Mouse (Mus musculus): ENCODE results near the gene Fmnl3.

The Fmnl3 gene

DNA sequence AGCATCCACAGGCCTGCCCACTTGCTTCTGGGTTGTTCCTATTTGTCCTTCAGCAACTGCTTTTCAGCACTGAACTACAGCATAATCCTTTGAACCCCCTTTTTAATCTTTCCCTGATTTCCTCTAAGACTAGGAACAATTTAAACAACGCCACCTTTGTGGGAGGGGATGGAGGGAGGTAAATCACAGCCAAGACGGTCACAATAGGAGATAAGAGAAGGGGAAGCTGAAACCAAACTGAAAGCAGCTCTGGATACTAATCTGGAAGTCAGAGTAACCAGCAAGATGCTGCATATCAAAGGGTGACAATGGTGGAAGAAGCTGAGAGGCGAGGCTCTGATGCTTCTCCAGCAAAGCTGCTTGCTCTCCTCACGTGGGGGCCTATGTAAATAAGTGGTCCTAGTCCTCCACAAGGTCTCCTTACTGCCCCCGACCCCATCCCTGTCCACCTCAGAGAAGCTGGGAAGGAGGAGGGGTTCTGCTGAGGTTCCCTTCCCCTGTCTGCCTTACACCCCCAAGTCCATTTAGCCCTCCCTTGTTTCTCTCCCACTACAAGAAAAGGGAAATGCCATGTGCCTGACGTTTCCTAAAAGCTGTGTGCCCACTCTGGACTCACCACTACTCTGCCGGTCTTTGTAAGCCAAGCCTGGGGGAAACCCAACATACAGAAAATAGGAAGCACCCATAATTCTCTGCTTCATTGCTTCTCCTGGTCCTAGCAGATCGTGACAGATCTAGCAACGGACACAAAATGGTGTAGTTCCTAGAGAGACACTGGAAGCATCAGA is 27.9 kb downstream of the Fmnl3 start:
- no peak for DNase-seq

DNA sequence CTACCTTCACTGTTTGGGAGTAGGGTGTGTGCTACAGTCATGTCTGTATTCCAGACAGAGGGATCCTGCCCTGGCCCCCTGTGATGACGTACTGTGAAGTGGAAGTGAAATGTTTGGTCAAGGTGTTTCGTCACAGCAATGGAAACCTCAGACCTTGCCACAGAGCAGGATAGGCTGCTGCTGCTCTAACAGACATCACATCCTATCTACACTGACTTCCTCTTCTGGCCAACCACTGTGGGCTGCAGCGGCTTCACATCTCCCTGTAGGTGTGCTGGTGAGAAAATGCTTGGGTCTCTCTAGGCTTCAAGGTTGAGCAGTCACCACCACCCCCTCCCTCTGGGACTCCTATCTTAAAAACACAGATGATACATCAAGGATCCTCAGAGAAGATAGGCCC is 29.2 kb downstream of the Fmnl3 start:
- no peak for DNase-seq

DNA sequence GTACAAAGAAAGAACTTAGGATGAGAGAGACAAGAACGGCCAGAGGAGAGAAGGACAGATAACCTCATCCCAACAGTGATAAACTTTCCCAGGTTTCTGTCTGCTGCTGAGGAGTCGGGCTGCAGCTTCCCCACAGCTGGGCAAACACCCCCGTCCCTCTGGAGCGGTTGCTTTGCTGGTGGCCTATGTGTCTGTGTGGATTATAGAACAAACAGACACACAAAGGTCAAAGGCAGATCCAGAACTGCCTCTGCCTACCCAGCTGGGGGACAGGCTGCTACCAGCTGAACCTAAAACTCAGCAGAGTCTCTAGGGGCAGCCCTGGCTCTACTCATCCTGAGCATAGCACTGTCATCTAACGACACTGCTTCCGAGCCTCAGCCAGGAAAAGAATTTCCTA is 30.6 kb downstream of the Fmnl3 start:
- DNase-seq, result no peak

DNA sequence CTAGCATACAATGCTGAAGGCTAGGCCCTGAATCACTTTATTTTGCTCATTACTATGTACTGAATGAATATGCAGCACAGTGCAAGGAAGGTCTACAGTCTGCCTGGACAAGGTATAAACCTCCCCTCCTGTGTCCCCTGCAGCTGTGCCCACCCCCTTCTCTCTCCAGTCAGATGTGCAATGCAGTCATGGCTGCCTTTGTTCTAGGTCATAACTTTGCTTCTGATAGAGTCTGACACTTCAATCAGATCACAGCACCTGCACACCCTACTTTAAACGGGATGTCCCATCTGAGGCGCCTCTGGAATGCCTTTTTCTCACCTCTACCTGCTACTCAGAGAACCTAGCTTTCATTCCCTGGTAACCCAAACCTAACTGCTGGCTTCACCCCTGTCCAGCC is 31.4 kb downstream of the Fmnl3 start:
- DNase-seq, result no peak

DNA sequence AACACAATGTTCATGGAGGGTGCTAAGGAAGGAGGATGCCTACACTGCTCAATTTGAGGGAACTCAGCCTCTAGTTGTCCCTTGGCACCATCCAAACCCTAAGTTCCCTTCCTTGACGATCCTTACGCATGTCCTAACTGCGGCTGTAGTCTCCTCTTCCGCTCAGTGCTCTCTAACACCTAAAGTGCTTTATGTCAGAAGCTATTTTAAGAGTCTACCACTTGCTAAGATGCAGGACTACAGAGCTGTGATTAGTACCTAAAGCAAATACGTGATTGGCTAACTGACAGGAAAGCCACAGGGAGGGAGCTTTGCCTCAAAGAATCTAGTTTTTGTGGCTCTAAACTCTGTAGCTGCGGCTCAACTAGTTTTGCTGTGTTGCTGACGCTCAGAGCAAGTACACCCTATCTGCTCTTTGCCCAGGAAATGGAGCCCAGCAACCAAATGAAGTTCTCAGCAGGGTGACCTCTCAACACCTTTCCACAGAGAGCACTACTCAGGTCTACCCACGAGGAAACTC is 34.4 kb downstream of the Fmnl3 start:
- no peak for DNase-seq

DNA sequence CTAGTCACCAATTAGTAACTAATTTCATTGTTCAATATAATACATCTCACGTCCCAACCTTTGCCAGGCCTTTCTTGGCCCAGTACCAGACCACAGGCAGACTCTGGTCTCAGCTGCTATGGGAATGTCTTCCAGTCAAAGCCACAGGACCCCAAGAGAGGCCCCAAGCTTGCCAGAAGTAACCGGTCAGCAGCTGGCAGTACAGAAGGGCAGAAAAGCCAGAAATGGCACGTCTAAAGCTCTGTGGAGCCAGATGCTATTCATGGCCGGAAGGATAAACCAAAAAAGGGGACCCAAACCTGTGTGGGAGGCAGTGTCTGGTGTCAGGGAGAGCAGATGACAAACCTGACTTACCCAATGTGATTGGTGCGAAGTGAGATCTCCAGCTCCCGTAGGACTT is 35.8 kb downstream of the Fmnl3 start:
- no peak for DNase-seq

DNA sequence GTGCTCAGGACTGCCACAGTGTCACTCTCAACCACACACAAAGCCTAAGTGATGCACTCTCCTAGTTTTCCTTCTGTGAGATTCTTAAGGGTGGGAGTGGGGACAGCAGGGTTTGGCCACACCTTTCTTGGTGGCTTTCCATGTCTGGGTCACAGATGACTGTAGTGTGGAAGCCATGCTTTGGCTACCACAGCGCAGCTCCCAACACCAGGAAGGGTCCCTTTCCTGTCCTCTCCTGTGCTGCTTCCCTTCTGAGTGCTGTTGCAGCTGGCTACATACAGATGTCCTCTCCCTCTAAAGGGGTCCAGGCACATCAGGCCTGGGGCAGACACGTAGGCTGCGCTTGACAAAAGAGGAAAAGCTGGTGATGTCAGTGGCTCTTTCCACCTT is 36.6 kb downstream of the Fmnl3 start:
- DNase-seq, result no peak

DNA sequence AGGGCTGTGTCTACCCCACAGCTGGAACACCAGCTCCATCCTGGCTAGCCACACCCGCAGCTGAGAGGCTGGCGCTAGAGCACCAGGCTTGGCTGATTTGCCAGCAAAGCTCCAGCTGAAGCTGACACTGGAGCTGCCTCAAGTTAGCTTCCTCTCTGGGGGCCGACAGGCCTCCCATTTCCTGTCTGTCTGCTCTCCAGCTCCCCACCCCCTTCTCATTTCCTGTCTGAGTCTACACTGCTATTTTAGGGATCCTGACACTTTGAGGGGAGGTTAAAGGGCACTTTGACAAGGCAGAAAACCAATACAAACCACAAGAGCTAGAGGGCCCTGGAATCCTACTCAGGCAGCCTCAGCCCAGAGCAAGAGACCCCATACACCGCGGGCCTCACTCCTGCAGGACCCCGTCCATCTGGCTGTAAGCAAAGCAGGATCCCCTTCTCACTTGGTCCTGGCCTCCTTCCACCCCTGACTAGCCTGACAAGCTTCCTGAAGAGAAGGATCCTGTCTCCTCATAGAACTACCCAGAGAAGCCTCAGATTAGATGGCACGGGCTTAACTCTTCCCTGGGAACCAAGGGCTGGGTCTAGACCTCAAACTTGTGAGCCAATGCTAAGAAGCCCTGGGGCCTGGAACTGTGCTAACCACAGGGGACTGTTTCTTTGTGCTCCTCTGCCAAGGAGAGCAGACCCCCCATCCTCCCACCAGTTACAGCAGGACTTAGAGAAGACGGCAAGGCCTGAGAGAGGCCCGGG is 37.2 kb downstream of the Fmnl3 start:
- no peak for DNase-seq

DNA sequence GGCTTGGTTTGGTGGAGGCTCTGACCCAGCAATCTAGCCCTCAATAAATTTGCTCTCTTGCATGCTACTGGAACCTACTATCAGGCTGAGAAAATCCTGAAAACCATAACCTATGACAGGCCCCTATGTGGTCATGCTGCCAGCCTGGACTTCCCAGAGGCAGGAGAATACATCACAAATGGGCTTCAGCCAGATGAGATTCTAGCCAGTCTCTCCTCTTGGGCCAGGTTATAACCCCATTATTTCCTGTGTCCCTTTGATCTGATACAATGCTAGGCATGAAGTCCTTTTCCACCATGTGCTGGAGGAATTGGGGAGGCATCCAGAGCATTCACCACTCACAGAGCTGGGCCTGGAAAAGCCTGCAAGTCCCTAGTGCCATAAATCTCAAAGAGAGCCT is 38.2 kb downstream of the Fmnl3 start:
- no peak for DNase-seq

DNA sequence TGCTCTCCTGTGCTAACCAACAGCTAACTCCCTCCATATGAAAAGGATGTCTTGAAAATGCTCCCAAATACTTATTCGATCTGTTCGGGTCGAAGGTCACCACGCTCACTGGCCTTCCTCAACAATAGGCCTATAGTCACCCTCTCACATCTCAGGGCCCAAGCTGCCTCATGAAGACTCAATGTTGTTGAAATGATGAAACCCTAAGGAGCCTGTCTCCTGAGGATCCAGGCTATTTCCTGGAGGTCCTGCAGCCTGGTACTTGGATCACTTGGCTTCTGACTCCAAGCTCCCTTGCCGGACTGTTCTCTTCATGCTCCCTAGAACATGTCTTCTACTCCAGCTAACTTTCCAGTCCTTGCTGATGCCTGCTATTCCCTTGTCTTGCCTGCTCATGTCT is 38.9 kb downstream of the Fmnl3 start:
- DNase-seq, result no peak

DNA sequence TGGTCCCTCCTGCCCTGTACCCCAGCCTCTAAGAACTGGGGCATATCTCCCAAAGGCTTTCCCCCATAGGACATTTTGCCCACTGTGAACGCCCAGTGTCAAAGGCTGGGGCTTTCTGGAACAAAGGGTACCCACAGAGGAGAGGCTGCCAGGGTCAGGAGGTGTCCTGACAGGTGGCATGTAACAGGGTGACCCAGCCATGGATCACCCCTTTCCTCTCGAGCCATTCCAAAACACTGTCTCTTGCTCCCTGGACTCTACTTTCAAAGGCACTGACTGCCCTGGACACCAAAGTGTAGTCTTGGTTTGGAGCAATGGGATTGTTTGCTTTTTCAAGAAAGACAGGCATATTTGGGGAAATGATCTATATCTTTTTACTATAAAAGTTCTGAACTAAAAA is 40.0 kb downstream of the Fmnl3 start:
- no peak for DNase-seq

DNA sequence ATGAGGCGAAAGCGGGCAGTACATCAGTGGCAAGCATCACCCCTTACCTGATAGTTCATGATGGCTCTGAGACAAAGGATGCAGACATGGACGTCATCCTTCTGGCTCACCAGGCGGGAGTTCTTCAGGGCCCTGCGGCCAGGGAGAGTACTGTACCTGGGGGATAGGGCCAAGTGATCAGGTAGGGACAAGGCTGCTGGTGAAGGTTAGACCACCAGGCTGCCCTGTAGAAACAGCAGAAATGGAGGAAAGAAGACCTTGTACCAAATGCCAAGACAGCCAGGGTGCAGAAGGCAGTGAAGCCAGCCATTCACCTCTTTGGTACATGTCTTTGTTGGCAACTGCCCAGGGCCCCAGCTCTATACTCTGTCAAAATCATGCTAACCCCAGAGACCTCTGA is 42.3 kb downstream of the Fmnl3 start:
- no peak for DNase-seq

DNA sequence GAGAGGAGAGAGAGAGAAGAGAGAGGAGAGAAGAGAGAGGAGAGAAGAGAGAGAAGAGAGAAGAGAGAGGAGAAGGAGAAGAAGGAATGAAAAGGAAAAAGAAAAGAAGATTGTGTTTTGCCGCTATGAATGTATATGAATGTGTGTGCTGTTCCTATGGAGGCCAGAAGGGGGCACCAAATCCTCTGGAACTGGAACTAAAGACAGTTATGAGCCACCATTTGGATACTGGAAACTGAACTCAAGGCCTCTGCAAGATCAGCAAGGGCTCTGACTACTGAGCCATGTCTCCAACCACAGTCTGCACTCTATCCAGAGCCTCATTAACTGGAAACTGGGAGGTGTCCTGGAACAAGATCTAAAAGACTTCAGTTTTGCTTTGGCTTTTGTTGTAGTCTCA is 43.3 kb downstream of the Fmnl3 start:
- no peak for DNase-seq

DNA sequence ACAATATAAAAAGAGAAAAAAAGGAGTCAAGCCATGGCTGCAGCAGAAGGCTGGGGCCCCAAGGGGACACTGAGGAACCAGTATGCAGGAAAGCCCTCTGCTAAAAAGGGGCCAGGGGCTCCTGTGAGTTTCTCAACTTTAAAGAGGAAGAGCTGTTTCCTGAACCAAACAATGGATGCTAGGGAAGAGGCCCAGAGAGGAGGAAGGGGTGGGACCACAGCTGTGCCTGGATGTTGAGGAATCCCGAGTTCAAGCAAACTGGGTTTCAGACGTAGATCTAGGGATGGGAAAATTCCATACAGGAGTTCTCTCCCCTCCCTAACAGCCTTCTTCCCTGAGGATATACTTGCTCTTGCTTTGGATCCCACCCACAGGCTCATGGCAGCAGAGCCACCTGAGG is 43.9 kb downstream of the Fmnl3 start:
- DNase-seq, result no peak

DNA sequence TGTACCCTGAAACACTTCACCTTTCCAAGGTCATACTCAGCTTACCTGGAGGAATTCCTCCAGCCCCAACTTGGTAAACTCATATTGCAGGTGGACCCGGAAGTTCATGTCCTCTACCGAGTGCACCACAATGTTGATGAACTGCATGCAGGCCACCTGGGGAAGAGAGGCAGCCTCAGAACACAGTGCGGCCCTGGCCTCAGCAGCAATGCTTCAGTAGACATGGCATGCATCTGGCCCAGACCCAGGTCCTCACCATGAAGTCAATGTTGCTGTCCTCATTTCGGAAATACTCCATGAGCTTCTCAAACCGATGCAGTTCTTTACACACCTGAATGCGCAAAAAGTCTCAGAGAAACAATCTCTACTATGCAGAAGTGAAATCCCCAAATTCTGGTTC is 44.7 kb downstream of the Fmnl3 start:
- DNase-seq, result no peak

DNA sequence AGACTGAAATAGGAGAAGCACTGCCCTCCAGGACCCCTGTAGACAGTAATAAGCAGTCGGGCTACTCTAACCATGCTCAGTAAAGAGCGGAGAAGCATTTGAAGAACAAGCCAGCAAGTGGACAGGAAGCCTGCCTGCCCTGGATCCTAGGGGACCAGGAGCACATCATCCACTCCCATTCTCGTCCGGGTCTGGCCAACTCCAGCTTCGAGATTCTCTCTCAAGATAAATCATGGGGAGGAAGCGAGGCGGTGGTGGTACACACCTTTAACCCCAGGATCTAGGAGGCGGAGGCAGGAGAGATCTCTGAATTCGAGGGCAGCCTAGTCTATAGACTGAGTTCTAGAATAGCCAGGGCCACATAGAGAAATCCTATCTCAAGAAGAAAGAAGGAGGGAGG is 46.1 kb downstream of the Fmnl3 start:
- DNase-seq, result no peak

DNA sequence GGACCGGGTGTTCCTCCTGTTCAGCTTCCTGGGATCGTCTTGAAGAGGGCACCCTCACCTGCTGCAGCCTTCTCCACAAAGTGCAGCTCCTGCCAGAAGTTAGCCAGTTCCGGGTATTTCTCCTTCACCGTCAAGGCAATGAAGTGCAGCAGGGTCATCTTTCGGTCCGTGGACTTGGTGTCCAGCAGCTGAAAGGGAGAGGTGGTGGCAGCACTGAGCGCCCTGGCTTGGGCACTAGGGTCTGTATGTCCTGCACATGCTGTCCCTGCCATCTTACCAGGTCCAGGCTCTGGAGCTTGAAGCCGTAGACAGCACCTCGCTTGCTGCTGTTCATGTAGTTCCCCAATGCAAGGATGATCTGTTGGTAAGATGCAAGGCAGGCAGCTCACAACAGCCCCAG is 49.3 kb downstream of the Fmnl3 start:
- DNase-seq, result no peak

DNA sequence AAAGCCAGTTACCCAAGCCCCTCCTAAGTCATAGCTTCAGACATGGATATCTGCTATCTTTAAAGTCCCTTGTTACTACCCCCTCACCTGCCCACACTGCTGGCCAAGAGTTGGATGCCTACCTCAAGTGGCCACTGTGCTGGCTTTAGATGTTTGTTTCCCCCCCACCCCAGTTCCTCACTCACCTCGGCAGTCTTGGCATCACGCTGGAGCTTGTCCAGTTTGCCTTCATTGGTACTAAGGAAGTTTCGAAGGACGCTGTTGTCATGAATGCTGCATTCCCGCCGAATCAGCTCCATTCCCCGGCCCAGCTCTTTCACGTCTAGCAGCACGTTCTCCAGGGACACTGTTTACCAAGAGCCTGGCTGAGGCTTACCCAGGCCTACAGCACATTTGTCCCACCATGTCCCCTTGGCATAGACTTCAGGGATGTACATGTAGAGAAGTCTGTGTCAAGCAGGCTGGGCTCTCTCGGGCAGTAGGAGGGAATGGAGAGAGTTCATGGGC is 50.1 kb downstream of the Fmnl3 start:
- no peak for DNase-seq

DNA sequence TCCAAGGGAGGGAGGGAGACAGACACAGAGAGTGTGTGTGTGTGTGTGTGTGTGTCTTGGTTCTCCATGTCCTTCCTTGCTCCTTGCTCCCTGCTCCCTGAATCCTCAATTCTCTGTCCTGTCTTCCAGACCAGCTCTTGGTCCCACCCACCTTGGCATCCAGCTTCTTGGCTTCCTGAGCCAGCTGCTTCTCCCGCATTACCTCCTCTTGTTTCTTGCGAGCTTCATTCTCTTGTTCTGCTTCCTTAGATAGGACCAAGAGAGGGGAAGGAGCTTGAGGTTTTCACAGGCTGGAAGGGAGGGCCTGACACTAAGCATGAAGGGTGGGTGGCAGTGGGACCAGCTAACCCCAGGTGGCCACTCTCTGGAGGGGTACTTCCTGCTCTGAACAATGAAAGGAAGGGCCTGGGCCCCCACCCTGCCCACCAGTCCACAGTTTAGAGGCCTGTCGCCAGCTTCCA is 50.8 kb downstream of the Fmnl3 start:
- no peak for DNase-seq

DNA sequence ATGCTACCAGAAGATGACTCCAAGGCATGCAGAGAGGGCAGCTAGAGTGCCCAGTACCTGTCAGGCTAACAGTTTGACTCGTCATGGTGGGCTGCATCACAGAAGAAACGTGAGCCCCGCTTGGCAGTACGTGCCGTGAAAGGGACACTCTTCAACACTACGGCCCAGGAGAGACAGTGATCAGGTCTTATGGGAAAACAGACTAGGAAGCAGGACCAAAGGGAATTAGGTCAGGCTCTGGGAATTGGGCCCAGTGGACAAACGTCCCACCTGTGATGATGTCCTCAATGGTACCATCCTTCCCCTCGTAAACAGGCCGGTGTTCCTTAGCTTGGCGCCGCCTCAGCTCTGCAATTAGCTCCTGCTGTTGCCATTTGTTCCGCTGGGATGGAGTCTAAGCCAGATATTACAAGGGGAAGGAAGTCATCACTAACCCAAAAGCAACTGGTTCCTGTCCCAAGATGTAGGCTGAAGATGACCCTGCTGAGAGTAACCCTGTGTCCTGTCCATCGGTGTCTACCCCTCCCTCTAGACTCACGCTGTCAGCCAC is 51.3 kb downstream of the Fmnl3 start:
- DNase-seq, result peak; percentile 60 to 61

DNA sequence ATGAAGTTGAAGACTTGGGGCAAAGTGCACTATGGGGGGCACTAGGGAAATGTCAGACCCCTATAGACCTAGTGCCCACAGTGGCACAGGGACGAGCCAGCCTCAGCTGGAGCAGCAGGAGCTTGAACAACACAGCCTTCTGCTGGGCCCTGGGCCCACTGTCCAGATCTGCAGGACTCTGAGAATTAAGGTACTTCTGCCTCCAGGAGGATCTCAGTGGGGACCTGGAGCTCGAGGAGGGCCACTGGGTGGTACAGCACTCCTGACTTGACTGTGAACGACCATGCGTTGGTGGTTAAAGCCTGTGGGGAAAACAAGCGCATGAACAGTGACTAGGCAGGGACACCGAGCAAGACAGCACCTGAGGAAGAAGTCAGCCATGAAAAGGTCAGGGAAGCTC is 52.2 kb downstream of the Fmnl3 start:
- DNase-seq, result no peak

DNA sequence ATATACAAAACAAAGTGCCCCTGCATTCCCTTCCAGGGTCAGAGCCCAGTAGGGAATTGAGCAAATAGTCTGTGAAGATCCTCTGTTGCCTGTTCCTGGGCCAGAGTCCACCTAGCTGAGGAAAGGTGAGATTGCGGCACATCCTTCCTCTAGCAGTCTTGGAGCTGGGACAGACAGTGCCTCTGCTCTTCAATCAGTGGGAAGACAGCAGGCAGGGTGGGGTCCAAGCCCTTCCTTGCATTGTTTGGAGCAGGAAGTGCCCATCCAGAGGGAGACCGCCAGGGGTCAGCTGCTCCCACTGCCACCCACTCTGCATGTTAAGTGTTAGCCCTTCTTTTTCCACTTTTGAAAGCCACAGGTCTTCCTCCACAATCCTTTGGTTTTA is 53.0 kb downstream of the Fmnl3 start:
- no peak for DNase-seq

DNA sequence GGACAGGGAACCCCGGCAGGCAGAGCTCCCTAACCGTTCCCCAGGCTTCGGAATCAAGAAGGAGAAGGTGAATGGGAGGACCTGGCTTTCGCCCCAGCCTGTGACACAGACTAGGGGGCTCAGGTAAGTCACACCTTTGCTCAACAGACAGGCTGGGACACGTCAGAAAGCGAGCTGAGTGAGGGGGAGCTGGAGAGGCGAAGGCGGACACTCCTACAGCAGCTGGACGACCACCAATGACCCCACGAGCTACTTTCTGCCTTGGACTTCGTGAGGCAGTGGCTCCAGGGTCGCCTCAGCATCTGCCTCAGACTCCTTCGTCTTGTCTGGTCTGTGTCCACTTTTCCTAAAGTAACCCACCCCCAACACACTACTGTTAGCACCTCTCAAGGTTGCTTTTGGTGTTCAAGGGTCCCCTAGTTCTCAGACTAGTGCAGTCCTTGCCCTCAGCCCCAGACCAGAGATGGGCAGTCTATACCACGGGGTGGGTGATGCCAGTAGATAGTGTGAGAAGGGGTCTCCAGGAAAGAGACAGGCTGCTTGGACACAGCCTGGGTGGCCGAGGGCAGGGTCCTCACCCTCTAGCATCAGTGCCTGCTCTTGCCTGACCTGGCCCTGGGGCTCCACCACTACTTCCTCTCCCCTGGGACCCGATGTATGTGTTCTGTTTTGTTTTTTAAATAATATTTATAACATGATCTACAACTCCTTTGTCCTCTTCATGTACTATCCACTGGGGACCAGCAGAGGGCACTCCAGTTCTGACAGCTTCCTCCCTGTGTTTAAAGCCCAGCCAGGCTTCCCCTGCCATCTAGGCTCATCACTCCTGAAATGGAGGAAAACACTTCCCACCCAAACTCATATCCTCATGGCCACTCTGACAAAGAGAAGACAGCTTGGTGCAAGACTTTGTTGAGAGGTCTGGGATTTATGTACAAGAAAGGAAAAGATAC is 53.7 kb downstream of the Fmnl3 start:
- peak; percentile 78 to 83 for DNase-seq
